Mouse (Mus musculus): ENCODE results near the gene Rasl12. TPM values are rescaled to one million over a fixed set of nuclear protein-coding genes. Genes with fewer than 3 reads are reported as not detected.

The Rasl12 gene
- polyA plus RNA-seq, 1 experiment from 2014 or later, result 84.4 TPM

- peaks cover 13% of the 10 kb centered on the region for H3K4me1 ChIP-seq (ENCODE audit: insufficient read depth, low read depth, low read length)
- H3K9me3 ChIP-seq (ENCODE audit: low read length), result no peaks in the 10 kb centered on the region
- ATAC-seq (peak; percentile 57), DNase-seq (ENCODE audit: low spot score) (peak; percentile 93)
- WGBS, result 34% methylated on average over 15 of the region's 15 CpGs
- H3K9ac ChIP-seq (replicated peaks; ENCODE audit: low read depth), result no peak overlapping the region
- no peak overlapping the region for H3K4me3 ChIP-seq (ENCODE audit: low read depth, low read length)
- H3K27ac ChIP-seq (ENCODE audit: low read length), result peak overlapping the region; percentile 85
- no peaks in the 10 kb centered on the region for H3K36me3 ChIP-seq (ENCODE audit: insufficient read depth, low read length)
- peak; percentile 75 for TF ChIP-seq EP300 (IDR thresholded peaks at IDR 0.05)
- peak; percentile 32 for TF ChIP-seq CTCF (IDR thresholded peaks at IDR 0.05)
- peak overlapping the region; percentile 25; the same call in 1 of the 2 replicates for H3K4me2 ChIP-seq (replicated peaks; ENCODE audit: low read depth, low read length)
- no peaks in the 10 kb centered on the region for H3K27me3 ChIP-seq (replicated peaks; ENCODE audit: insufficient read depth, low read length)
Measured at GRCm38 (mm10) chr9:65404331-65405183, 6.3 kb downstream of the Rasl12 start.

GRCm38 (mm10) chr9:65405184-65405449 is 6.8 kb downstream of the Rasl12 start:
- ATAC-seq, result no peak

GRCm38 (mm10) chr9:65407327-65407726 is 9.0 kb downstream of the Rasl12 start:
- no peaks in the 10 kb centered on the region; the same call in 1 of the 2 replicates for H3K36me3 ChIP-seq (ENCODE audit: insufficient read depth, low read length)
- H3K4me2 ChIP-seq (replicated peaks; ENCODE audit: low read depth, low read length), result no peak overlapping the region
- DNase-seq (ENCODE audit: low spot score), result no peak
- peak overlapping the region; percentile 71; the same call in 1 of the 2 replicates for H3K27ac ChIP-seq (ENCODE audit: low read length)
- no peaks in the 10 kb centered on the region for H3K9me3 ChIP-seq (ENCODE audit: low read length)
- H3K4me3 ChIP-seq (ENCODE audit: low read depth, low read length), result no peak overlapping the region
- TF ChIP-seq CTCF (IDR thresholded peaks at IDR 0.05) (no peak), EP300 (IDR thresholded peaks at IDR 0.05) (no peak)
- H3K4me1 ChIP-seq (ENCODE audit: insufficient read depth, low read depth, low read length), result peaks cover 13% of the 10 kb centered on the region
- H3K9ac ChIP-seq (replicated peaks; ENCODE audit: low read depth), result no peak overlapping the region
- WGBS, result 78% methylated on average over 5 of the region's 5 CpGs
- no peaks in the 10 kb centered on the region for H3K27me3 ChIP-seq (replicated peaks; ENCODE audit: insufficient read depth, low read length)
- ATAC-seq, result no peak

More at GRCm38 (mm10) chr9:65405184-65405449, 6.8 kb downstream of the Rasl12 start:
- Histone ChIP-seq H3K36me3 (ENCODE audit: insufficient read depth, low read length) (no peaks in the 10 kb centered on the region), H3K4me1 (ENCODE audit: insufficient read depth, low read depth, low read length) (peaks cover 13% of the 10 kb centered on the region), H3K4me2 (replicated peaks; ENCODE audit: low read depth, low read length) (no peak overlapping the region), H3K27me3 (replicated peaks; ENCODE audit: insufficient read depth, low read length) (no peaks in the 10 kb centered on the region), H3K27ac (ENCODE audit: low read length) (peak overlapping the region; percentile 85), H3K4me3 (ENCODE audit: low read depth, low read length) (no peak overlapping the region), H3K9ac (replicated peaks; ENCODE audit: low read depth) (no peak overlapping the region), H3K9me3 (ENCODE audit: low read length) (no peaks in the 10 kb centered on the region)
- WGBS, result 46% methylated on average over 2 of the region's 2 CpGs
- TF ChIP-seq CTCF (IDR thresholded peaks at IDR 0.05), result no peak
- TF ChIP-seq EP300 (IDR thresholded peaks at IDR 0.05), result peak; percentile 30; the same call in 1 of the 2 replicates
- peak; percentile 56 for DNase-seq (ENCODE audit: low spot score)

GRCm38 (mm10) chr9:65407861-65408260 is 9.6 kb downstream of the Rasl12 start:
- H3K4me2 ChIP-seq (replicated peaks; ENCODE audit: low read depth, low read length), result no peak overlapping the region

GRCm38 (mm10) chr9:65408871-65409295 is 10.6 kb downstream of the Rasl12 start:
- DNase-seq (ENCODE audit: low spot score) (peak; percentile 96), ATAC-seq (peak; percentile 92)
- Histone ChIP-seq H3K27ac (ENCODE audit: low read length) (peak overlapping the region; percentile 73), H3K27me3 (replicated peaks; ENCODE audit: insufficient read depth, low read length) (no peaks in the 10 kb centered on the region), H3K36me3 (ENCODE audit: insufficient read depth, low read length) (no peaks in the 10 kb centered on the region; the same call in 1 of the 2 replicates), H3K4me1 (ENCODE audit: insufficient read depth, low read depth, low read length) (peaks cover 11% of the 10 kb centered on the region), H3K9me3 (ENCODE audit: low read length) (no peaks in the 10 kb centered on the region), H3K4me3 (ENCODE audit: low read depth, low read length) (no peak overlapping the region), H3K9ac (replicated peaks; ENCODE audit: low read depth) (no peak overlapping the region), H3K4me2 (replicated peaks; ENCODE audit: low read depth, low read length) (no peak overlapping the region)
- peak; percentile 95 for TF ChIP-seq EP300 (IDR thresholded peaks at IDR 0.05)
- 0 out of 2 replicates have a peak, but pooled peaks have one; percentile 5 for TF ChIP-seq CTCF (IDR thresholded peaks at IDR 0.05)
- 30% methylated on average over 5 of the region's 5 CpGs for WGBS

More at GRCm38 (mm10) chr9:65407861-65408260, 9.6 kb downstream of the Rasl12 start:
- TF ChIP-seq CTCF (IDR thresholded peaks at IDR 0.05) (no peak), EP300 (IDR thresholded peaks at IDR 0.05) (no peak)
- peaks cover 13% of the 10 kb centered on the region for H3K4me1 ChIP-seq (ENCODE audit: insufficient read depth, low read depth, low read length)
- no peak overlapping the region for H3K9ac ChIP-seq (replicated peaks; ENCODE audit: low read depth)
- DNase-seq (ENCODE audit: low spot score), result no peak
- no peaks in the 10 kb centered on the region for H3K27me3 ChIP-seq (replicated peaks; ENCODE audit: insufficient read depth, low read length)
- no peak overlapping the region for H3K4me3 ChIP-seq (ENCODE audit: low read depth, low read length)
- H3K36me3 ChIP-seq (ENCODE audit: insufficient read depth, low read length), result no peaks in the 10 kb centered on the region; the same call in 1 of the 2 replicates
- ATAC-seq, result no peak
- H3K9me3 ChIP-seq (ENCODE audit: low read length), result no peaks in the 10 kb centered on the region
- peak overlapping the region; percentile 71; the same call in 1 of the 2 replicates for H3K27ac ChIP-seq (ENCODE audit: low read length)
- 61% methylated on average over 3 of the region's 3 CpGs for WGBS

GRCm38 (mm10) chr9:65410378-65410777 is 12.1 kb downstream of the Rasl12 start:
- Histone ChIP-seq H3K9me3 (ENCODE audit: low read length) (no peaks in the 10 kb centered on the region), H3K27me3 (replicated peaks; ENCODE audit: insufficient read depth, low read length) (no peaks in the 10 kb centered on the region), H3K9ac (replicated peaks; ENCODE audit: low read depth) (no peak overlapping the region), H3K4me3 (ENCODE audit: low read depth, low read length) (no peak overlapping the region), H3K36me3 (ENCODE audit: insufficient read depth, low read length) (no peaks in the 10 kb centered on the region; the same call in 1 of the 2 replicates), H3K4me1 (ENCODE audit: insufficient read depth, low read depth, low read length) (peaks cover 5% of the 10 kb centered on the region; the same call in 1 of the 2 replicates), H3K27ac (ENCODE audit: low read length) (peak overlapping the region; percentile 38; the same call in 1 of the 2 replicates), H3K4me2 (replicated peaks; ENCODE audit: low read depth, low read length) (no peak overlapping the region)
- ATAC-seq (no peak), DNase-seq (ENCODE audit: low spot score) (no peak)
- no peak for TF ChIP-seq CTCF (IDR thresholded peaks at IDR 0.05)
- no peak for TF ChIP-seq EP300 (IDR thresholded peaks at IDR 0.05)
- 65% methylated on average over 8 of the region's 8 CpGs for WGBS
